Mouse (Mus musculus) c-Kit-positive CD71-negative TER-119-negative erythroid progenitor cells, embryonic 14.5 days (primary cell): Measurements from ENCODE around the gene Eif4e3.
A peak's percentile ranks its signal among the peaks of the same experiment; 100 is the strongest.

Experiments
- DNase-seq: peaks from one replicate; pipeline ENCODE4 v3.0.0-alpha.2; 2013; ENCODE audit warnings: low read depth

Gene Eif4e3

DNA sequence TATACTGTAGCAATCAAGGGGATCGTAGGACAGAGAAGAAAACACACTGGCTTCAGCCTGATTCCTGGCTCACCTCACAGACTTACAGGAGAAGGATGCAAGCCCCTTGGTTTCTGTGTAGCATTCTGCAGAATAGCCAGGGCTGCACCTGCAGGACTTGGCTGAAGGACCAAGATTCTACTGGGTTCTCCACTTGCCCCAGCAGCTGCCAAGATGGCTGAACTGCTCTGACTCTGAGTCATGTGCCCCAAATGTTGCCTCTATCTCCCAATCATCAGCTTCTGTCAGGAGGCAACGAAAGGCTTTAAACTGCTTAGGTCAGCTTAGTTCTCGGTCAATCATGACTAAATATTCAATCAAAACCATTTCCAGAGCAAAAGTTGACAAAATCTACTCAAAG lies 42.0 kb downstream of the Eif4e3 start:
- no peak for DNase-seq

DNA sequence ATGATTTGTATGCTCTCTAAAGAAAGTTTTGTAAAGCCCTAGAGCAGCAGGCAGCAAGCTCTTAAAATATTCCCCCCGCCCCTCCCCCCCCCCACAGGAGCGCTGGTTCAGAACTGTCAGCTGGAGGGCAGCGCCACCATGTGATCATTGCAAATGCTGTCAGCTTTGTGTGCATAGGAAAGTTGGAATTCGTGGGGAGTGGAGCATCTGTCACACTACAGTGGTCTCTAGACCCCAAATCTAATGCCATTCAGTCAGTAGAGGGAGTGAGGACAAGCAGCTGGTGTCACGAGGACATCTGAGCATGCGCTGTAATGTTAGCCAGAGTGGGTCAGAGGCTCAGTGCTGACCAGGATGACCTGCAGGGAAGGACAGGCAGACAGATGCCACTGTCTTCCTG lies 42.9 kb downstream of the Eif4e3 start:
- DNase-seq: no peak

DNA sequence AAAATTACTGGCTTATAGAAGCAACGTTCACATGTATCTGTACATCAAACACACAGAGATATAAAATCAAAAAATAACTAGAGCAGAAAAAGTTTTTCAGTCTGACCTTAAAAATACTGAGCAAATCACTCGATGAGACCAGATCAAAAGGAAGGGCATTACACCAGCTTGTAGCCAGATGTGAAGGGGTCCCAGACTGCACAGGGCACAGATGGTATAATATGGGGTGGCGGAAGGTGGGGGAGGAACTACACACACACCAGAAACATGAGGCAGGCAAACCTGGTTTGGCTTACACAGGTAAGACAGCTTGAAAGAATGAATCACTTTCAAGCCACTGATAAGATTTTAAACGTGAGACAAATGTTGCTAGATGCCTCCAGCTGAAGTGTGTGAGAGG lies 45.4 kb downstream of the Eif4e3 start:
- no peak for DNase-seq

DNA sequence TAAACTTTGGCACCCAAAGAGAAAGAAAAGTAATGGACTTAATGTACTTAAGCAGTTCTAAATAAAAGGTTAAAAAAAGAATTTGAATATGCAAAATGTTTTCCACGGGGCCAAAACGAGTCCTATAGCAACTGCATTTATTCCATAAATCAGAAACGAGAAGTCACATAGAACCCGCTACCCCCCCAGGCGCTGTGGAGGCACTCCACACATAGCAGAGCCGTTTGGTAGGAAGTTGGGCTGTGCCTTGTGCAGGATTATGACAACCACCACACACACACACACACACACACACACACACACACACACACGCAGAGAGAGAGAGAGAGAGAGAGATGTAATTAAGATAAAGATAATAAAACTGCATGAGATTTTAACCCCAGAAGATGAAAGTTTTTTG lies 46.1 kb downstream of the Eif4e3 start:
- no peak for DNase-seq

DNA sequence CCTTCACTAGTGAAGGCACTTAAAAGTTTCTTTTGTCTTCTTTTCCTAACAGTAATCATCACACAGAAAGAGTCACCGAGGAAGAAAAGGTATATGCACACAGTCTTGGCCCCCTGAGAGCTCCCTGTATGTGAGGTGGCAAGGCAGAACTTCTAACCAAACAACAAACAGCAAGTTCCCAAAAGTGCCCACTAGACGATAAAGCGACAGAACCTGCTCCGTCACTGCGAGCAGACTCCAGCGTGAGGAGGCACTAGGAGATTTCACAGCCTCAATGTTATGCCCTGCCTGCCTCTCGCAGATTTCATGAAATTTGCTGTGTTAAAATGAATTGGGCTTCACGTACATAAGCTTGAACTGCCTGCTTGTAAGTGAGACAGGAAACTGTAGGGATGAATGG lies 46.6 kb downstream of the Eif4e3 start:
- no peak for DNase-seq

DNA sequence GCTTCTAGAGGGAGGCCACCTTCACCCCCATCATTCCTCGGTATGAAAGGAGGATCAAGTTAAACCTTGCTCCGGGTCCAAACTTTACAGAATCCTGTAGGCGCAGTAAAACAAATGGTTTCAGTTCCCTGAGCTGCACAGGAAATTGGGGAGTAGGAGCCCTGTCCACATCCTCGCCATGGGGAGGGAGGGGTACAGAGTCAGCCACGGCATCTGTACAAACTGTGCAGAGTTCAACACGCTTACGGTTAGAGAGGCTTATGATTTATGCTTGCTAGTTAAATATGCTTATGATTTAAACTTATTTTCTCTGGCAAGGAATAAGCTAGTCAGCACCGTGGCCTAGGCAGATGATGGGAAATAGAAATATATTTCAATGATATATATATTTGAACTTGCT lies 47.1 kb downstream of the Eif4e3 start:
- no peak for DNase-seq

DNA sequence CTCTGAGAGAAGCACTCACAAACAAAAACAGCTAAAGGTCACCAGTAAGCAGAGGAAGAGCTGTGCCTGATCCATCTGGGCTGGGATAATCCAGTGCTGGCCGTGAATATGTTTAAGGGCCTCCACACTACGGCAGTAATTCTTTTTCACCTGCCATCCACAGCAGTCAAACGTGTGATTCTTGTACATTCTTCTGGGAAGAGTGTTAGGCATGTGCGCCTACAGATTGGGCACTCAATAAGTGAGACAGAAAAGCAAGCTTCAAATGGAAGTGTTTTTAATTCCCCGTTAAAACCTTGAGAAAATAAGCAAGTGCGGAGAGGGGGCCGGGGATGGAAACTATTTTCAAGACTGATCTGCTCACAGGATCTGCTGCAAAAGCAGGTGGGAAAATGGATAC lies 48.7 kb downstream of the Eif4e3 start:
- DNase-seq: no peak

DNA sequence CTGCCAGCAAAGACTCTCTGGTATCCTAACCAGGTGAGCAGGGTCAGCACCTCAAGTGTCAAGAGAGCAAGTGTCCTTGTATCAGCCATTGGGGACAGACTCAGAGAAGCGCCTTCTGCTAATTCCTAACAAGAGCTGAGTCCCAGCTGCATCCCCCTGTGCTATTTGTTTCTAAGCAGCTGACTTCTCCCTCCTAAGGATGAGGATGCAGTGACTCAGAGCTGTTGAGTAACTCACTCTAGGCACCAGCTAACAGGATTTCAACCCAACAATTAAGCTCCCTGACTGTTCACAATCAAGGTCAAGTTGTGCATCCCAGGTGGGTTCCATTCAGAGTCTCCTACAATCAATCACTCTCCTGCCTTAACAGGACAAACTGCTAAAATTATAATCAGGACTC lies 49.2 kb downstream of the Eif4e3 start:
- no peak for DNase-seq

DNA sequence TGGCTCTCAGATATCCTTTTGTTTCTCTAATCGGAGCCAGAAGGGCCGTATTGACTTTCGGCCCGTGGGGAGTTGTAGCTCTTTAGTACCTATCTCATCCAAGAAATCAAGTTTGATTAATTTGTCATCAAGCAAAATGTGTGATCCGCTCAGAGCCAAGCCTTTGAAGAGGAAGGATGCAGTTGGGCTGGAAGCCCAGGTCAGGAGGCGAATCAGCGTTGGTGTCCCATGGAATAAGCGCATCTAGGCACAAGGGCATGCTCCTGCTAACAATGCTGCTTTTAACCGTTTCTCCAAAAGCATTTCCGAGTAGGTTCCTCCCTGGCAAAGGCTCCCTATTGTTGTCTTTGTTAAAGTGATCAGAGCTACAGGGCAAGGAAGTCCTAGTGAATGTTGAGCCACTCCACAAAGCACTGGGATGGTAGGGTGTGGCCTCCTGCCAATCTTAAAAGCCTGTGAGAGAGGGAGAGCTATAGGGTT lies 51.3 kb downstream of the Eif4e3 start:
- no peak for DNase-seq

DNA sequence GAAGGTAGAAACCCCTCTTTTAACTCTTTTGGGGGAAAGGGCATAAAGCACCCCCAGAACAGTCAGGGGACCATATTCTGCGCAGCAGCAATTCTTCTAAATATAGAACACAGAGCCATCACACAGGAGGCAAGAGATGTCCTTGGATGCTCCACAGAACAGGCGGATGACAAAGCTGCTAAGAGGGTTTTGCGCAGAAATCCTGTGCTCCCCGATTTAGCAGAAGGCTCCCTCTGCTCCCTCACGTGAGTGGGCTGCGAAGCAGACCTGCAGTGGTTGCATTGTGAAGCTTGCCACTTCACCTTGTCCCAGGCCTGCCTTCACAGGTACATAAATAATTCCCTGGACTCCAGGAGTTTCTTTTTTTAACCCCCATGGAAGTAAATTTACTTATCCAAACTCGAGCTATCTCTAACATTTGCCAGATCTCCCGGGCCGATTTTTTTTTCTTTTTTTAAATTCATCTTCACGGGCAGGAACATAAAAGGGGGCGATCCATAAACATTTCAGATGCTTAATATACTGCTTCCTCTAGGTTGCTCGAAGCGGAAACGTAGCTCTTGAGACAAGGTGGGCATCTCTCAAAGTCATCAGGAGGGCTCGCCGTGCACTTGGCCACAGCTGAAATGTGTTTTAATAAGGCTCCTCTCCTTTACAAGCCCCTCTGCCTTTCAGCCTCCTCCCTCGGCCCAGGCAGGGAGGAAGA lies 51.9 kb downstream of the Eif4e3 start:
- DNase-seq: no peak

DNA sequence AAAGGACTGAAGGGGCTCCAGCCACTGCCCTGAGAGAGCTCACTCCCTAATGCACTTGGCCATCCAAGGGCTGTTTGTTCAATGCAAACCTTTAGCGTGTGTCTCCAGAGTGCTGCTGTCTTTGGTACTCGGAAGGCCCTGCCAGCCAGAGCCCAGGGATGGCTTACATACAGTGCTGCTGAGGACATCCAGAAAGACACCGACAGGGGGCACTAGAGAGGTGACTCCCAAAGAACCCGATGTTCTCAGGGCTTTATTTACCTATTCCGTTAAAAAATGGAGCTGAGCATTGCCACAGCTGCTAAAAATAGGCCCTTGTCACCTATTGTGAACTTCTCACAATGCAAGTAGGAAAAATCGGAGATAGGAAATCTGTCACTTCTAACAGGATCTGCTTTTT lies 54.7 kb downstream of the Eif4e3 start:
- DNase-seq: no peak

DNA sequence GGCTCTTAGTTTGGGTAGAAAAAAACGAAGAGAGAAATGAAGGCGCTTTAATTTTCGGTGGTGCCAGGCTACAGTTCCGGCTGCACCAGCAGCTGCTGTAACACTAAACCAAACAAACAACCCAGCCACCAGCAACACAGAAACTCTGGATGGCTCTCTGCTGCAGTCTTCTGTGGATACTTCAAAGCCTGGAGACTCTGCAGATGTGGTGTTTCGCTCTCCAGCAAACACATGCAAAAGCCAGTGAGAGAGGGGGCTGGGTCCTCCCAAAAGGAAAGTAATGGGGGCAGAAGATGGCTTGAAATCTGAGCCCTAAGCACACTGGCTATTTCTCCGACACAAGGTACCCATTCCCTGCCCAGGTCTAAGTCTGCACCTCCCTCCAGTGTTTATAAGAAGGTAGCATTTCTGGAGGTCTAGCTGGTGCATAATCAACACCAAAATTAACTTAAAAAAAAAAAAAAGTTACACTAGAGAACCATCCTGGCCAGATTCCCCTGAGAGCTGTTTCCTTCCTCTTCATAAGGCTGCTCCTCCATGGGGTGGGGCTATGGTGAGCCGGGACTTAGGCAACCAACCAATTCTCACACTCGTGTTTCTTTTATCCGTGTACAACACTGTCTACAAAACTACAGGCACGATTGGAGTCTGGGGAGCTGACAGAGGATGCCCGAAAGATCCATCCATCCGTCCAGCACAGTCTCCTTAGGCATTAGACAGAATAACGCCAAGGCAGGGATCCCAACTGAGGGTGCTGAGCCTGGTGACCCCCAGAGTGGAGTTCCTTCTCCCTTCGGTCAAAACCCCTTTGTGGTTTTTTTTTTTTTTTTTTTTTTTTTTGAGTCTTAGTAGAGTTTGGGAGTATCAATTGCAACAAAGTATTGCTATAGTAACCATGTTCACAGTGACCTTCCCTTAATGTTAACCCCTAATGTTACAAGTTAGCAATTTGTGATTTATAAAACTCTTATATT lies 55.8 kb downstream of the Eif4e3 start:
- no peak for DNase-seq

DNA sequence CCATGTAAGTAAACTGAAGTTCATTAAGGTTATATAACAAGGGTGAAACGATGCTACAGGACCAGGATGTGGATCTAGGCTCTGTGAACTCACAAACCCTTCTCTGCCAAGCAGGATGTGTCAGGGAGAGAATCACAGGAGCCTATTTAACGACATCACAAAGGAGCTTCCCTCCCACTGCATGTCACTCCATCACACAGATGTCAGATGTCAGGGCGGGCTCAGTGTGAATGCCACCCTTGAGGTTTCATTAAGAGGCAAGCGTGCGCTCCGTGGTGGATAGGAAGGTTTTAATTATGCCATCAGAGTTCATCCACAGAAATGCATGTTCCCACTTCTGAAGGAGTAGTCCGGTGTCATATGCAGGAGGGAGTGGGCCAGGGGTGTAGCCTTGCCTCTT lies 60.5 kb downstream of the Eif4e3 start:
- no peak for DNase-seq

DNA sequence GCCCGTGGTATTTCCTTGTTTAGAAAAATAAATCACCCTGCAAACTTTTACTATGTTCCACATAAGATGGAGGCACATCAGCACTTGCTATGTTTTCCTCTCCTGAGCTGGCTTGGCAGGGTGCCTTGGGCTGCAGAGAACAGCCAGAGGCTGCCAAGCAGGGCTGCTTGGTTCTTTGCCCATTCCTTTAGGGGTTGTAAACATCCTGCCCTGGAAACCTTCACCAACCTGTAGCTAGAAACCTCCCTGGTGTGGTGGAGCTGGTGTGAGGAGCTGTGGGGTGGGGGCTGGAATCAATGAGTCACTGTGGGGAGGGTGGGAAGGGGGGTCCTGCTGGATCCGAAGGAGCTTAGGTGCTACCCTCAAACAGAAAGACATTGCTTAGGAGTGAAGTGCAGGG lies 61.8 kb downstream of the Eif4e3 start:
- no peak for DNase-seq

DNA sequence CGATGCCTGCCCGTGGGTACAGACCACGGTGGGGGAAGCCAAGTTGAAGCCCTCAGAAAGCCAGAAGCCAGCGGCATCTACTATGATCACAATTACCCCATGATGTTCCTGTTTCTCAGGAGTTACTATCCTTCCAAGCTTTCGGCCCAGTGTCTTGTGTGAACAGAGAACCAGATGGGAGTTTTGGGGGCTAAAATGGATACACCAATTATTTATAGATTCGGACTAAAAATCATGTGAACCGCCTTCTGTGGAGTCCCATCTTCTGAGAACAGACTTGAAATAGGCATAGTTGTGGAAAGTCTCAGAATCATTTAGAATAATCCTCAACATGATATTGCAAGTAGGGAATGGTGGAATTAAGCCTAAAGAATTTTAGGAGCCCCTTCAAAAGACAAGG lies 64.1 kb downstream of the Eif4e3 start:
- DNase-seq: no peak

DNA sequence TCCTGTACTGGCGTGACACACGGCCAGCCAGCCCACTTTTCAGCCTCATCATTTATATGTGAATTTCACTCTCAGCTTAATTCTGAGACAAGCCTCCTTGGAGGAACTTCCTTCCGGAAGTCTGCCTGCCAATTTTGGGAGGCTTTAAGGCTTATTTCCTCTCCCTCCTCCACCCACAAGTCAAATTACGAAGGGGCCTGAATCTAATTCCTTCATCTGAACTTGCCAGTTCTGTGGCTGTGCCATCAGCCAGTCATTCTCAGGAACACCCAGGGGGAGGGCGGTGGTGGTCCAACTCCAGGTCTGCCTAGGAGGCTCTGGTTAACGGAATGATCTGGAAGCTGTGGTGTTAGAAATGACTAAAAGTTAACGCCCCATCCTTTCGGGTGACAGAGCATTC lies 65.7 kb downstream of the Eif4e3 start:
- no peak for DNase-seq

DNA sequence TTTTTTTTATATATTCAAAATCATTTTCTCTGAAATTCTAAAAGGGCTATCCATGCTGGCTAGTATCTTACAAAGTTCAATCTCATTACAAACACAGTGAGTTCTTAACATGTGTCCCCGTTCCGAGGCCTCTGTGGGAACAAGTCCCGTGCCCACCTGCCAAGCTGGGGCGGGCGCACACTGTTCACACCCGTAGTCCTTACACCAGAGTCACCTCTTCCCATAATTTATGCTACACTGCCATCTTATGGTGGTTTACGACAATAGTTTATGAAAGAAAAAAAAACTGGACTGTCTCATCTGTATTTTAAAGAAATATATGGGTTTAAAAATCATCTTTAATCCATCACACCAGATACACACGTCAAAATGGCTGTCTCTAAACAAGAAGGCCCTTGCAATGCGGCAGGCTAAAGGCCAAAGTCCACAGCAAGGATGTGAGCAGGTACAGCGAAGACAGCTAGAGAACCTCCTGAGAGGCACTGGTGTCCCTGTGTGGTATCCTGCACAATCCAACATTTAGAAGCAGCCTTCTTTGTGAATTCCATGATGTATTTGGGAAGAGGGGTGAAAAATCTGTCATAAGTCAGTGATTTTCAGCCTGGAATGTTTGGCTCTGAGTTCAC lies 66.3 kb downstream of the Eif4e3 start:
- DNase-seq: peak; percentile 37

DNA sequence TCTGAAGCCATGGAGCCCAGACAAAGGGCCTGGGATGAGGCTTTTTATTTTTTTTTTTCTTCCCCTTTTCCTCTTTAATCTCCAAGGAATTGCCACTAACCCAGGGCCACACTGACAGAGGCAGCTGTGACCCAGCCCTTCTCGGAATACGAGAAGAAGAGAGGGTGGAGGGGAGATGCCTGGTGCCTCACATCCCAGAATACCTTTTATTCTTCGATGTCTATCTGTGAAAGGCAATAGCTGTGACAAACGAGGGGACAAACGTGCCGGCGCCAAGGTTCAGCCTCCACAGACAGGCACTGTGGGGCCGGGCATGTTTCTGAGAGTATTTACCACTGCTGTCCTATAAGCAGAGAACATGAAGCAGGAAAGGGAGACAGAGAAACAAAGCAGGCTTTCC lies 66.9 kb downstream of the Eif4e3 start:
- DNase-seq: no peak

DNA sequence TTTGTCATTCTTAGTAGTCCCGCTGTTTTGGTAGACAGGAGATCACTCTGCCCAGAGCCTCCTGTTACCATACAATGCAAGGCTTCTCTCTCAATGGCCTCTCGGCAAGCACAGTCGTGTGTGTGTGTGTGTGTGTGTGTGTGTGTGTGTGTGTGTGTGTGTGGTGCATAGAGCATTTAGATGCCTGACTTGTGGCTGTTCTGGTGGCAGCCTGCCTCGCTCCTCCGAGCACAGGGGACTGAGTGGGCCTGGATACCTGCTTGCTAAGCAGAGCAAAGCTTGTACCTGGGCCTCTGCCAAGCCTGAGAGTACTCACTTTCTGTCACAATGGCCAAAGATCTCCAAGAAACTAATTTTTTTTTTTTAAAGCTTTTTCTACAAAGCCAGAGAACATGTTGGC lies 67.3 kb downstream of the Eif4e3 start:
- no peak for DNase-seq

DNA sequence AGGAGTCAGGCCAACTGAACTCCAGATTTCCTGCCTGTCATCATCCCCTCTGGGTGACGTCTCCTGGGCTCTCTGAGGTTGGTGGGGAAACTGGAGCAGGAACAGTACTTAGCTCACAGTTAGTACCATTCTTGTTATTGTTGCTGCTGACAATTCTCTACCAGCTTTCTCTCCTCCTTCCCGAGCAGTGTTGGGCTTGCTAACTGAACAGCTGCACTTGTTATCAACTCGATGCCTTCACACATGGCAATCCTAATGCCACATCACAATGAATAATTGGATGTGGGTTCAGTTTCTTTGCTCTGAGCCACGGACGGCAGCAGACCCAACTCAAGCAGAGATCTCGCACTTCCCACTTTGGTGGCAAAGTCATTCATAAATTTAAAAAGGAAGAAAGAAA lies 89.5 kb downstream of the Eif4e3 start:
- no peak for DNase-seq

DNA sequence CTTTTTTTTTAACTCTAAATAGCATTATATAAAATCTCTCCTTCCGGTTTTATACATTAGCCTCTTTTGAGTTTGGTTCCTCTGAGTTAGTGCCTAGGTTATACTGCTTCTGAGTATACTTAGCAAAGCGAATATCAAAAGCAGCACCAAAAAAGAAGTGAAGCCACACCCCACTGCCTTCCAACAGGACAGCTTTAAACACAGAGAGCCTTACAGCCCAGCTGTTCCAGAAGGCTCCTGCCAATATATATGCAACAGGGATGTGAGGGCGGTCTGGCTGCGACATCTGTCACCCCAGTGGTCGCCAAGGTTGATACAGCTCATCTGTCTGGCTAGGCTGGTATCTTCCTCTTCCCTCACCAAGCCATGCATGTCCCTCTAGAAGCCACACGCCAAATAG lies 90.9 kb downstream of the Eif4e3 start:
- DNase-seq: no peak
